Mouse (Mus musculus) heart, embryonic 16.5 days (tissue): ENCODE measurements at regions not wholly inside any gene's neighbourhood (a gene's known extent, or its start where the extent isn't known, plus 50 kb on each side); places are given as distances from the start of the nearest gene placed in this dataset. TPM values are rescaled to one million over a fixed set of nuclear protein-coding genes. Genes with fewer than 3 reads are reported as not detected.

ENCODE experiments used
- ATAC-seq: fragments of 200-750 bp; cut with Nextera tagmentation; replicated peaks from 2 replicates; pipeline ENCODE4 v1.8.0; 2017; ENCODE audit warnings: moderate number of reproducible peaks; ENCODE audit not compliant: insufficient read depth, low FRiP score; ENCODE audit errors: extremely low read depth
- H3K27ac ChIP-seq: fragments of 300-500 bp; sonication (generic); 2 replicates; pipeline ENCODE4 v1.5.1; 2014; ENCODE audit warnings: mild to moderate bottlenecking, low read length, control low read depth, moderate library complexity
- H3K27me3 ChIP-seq: fragments of 300-500 bp; sonication (generic); 2 replicates; pipeline ENCODE4 v1.6.1; 2014; ENCODE audit warnings: low read length, mixed read lengths; ENCODE audit not compliant: control insufficient read depth, insufficient read depth
- H3K36me3 ChIP-seq: fragments of 300-500 bp; sonication (generic); 2 replicates; pipeline ENCODE4 v1.6.1; 2014; ENCODE audit not compliant: control insufficient read depth, insufficient read depth
- H3K4me1 ChIP-seq: fragments of 300-500 bp; sonication (generic); 2 replicates; pipeline ENCODE4 v1.6.1; 2014; ENCODE audit warnings: low read length, mixed read lengths; ENCODE audit not compliant: control insufficient read depth, insufficient read depth
- H3K4me2 ChIP-seq: fragments of 300-500 bp; sonication (generic); 2 replicates; pipeline ENCODE4 v1.6.1; 2014; ENCODE audit warnings: low read depth, mild to moderate bottlenecking, control low read depth, low read length
- H3K4me3 ChIP-seq: fragments of 300-500 bp; sonication (generic); 2 replicates; pipeline ENCODE4 v1.5.1; 2014; ENCODE audit warnings: mild to moderate bottlenecking, control low read depth, low read length
- H3K9ac ChIP-seq: fragments of 300-500 bp; sonication (generic); 2 replicates; pipeline ENCODE4 v1.6.1; 2014; ENCODE audit warnings: low read length, control low read depth
- H3K9me3 ChIP-seq: fragments of 300-500 bp; sonication (generic); replicated peaks from 2 replicates; pipeline ENCODE4 v1.6.1; 2016; ENCODE audit warnings: low read length; ENCODE audit not compliant: control insufficient read depth
- WGBS: fragments of 180-500 bp; shearing (Covaris S2); extraction: QIAGEN DNeasy Blood & Tissue Kit; methylation state at CpG from one replicate; pipeline ENCODE4 v1.1.7; 2014; 5-methylcytosine and 5-hydroxymethylcytosine counted together
- microRNA-seq: library from miRNA; unstranded; fragments of <30 nt; microRNA quantifications from one replicate; pipeline ENCODE4, GENCODE M21; 2017

- Histone ChIP-seq H3K4me3 (no peak overlapping the region), H3K27me3 (no peaks in the 10 kb centered on the region), H3K9ac (no peak overlapping the region), H3K4me1 (no peaks in the 10 kb centered on the region), H3K4me2 (no peak overlapping the region), H3K36me3 (no peaks in the 10 kb centered on the region), H3K27ac (no peak overlapping the region), H3K9me3 (no peaks in the 10 kb centered on the region)
- 73% methylated on average over 3 of the region's 3 CpGs for WGBS
- ATAC-seq, result no peak
These were observed 256.4 kb upstream of the Slitrk5 start for GRCm38 (mm10) chr14:111418531-111418930.

GRCm38 (mm10) chr14:111429101-111429857, 245.6 kb upstream of the Slitrk5 start:
- ATAC-seq, result no peak
- Histone ChIP-seq H3K9ac (no peak overlapping the region), H3K9me3 (no peaks in the 10 kb centered on the region), H3K4me1 (no peaks in the 10 kb centered on the region), H3K4me3 (no peak overlapping the region), H3K27me3 (no peaks in the 10 kb centered on the region), H3K36me3 (no peaks in the 10 kb centered on the region), H3K27ac (no peak overlapping the region), H3K4me2 (no peak overlapping the region)
- 79% methylated on average over 2 of the region's 2 CpGs for WGBS

Small RNAs in the stretch of these regions (microRNA-seq; reads per million reads assigned to microRNA genes)
- not detected for gene Gm22802
